Mouse (Mus musculus) forebrain, embryonic 13.5 days (tissue): ENCODE measurements around the gene Ror2. TPM values are rescaled to one million over a fixed set of nuclear protein-coding genes. Genes with fewer than 3 reads are reported as not detected.
"Not testable (repeated sequence)": the region's sequence is repeated elsewhere in the genome, so short reads cannot be mapped to it uniquely, and the experiment has no call there.

Experiments used
- ATAC-seq: fragments of 200-750 bp; cut with Nextera tagmentation; 2 replicates; pipeline ENCODE4 v1.8.0; 2017
- H3K27ac ChIP-seq: fragments of 300-500 bp; sonication (generic); 2 replicates; pipeline ENCODE4 v1.5.1; 2015; ENCODE audit warnings: inconsistent platforms, mild to moderate bottlenecking, moderate library complexity
- H3K27me3 ChIP-seq: fragments of 300-500 bp; sonication (generic); 2 replicates; pipeline ENCODE4 v1.6.1; 2015; ENCODE audit warnings: mild to moderate bottlenecking, inconsistent platforms
- H3K36me3 ChIP-seq: fragments of 300-500 bp; sonication (generic); 2 replicates; pipeline ENCODE4 v1.6.1; 2015; ENCODE audit warnings: mild to moderate bottlenecking, inconsistent platforms; ENCODE audit not compliant: poor library complexity, severe bottlenecking
- H3K4me1 ChIP-seq: fragments of 300-500 bp; sonication (generic); 2 replicates; pipeline ENCODE4 v1.6.1; 2015; ENCODE audit warnings: inconsistent platforms
- H3K4me2 ChIP-seq: fragments of 300-500 bp; sonication (generic); 2 replicates; pipeline ENCODE4 v1.6.1; 2015; ENCODE audit warnings: inconsistent platforms, mild to moderate bottlenecking, moderate library complexity
- H3K4me3 ChIP-seq: fragments of 300-500 bp; sonication (generic); 2 replicates; pipeline ENCODE4 v1.5.1; 2015; ENCODE audit warnings: mild to moderate bottlenecking, inconsistent platforms
- H3K9ac ChIP-seq: fragments of 300-500 bp; sonication (generic); 2 replicates; pipeline ENCODE4 v1.6.1; 2015; ENCODE audit warnings: mild to moderate bottlenecking, inconsistent platforms
- H3K9me3 ChIP-seq: fragments of 300-500 bp; sonication (generic); replicated peaks from 2 replicates; pipeline ENCODE4 v1.6.1; 2016; ENCODE audit warnings: inconsistent platforms
- WGBS: fragments of 180-500 bp; shearing (Covaris S2); methylation state at CpG from one replicate; pipeline ENCODE4 v1.1.7; 2015; 5-methylcytosine and 5-hydroxymethylcytosine counted together
- polyA plus RNA-seq: library from polyadenylated mRNA; unstranded; fragments of >200 nt; fragmentation: Nextera tagmentation; extraction: Ambion mirVana; gene quantifications from 2 replicates; pipeline ENCODE4 v1.2.1, GENCODE M21; 2015

Ror2 gene
- 5.8 and 6.5 TPM in 2 replicates for polyA plus RNA-seq

- H3K27ac ChIP-seq = no peak within 1 kb of the TSS
- 1% methylated on average over 51 of the region's 68 CpGs for WGBS
- peak; percentile 87 for ATAC-seq
- peaks cover 31% of the 10 kb centered on the region for H3K27me3 ChIP-seq
- H3K36me3 ChIP-seq = no peaks in the 10 kb centered on the region
- H3K9me3 ChIP-seq = no peaks in the 10 kb centered on the region
- peak within 1 kb of the TSS; percentile 73 for H3K9ac ChIP-seq
- peaks cover 40% of the 10 kb centered on the region for H3K4me1 ChIP-seq
- peak within 1 kb of the TSS; percentile 69 for H3K4me2 ChIP-seq
- H3K4me3 ChIP-seq = peak within 1 kb of the TSS; percentile 50
These were observed at the start of gene Ror2 for GRCm38 (mm10) chr13:53285756-53286361. TSS of gene Ror2 (minus strand) at chr13:53286124.

- Histone ChIP-seq H3K4me3 (no peak overlapping the region), H3K4me2 (no peak overlapping the region), H3K9ac (no peak overlapping the region), H3K36me3 (peaks cover 66% of the 10 kb centered on the region), H3K4me1 (no peaks in the 10 kb centered on the region), H3K27ac (no peak overlapping the region), H3K27me3 (no peaks in the 10 kb centered on the region), H3K9me3 (no peaks in the 10 kb centered on the region)
- 91% methylated on average over 8 of the region's 8 CpGs for WGBS
- ATAC-seq = no peak
These were observed 47.8 kb upstream of the Ror2 start for GRCm38 (mm10) chr13:53333769-53334168.

GRCm38 (mm10) chr13:53330246-53330645 lies 44.3 kb upstream of the Ror2 start:
- no peak for ATAC-seq

GRCm38 (mm10) chr13:53325531-53325930 lies 39.6 kb upstream of the Ror2 start:
- H3K27me3 ChIP-seq = no peaks in the 10 kb centered on the region
- no peak overlapping the region for H3K27ac ChIP-seq
- no peak overlapping the region for H3K4me3 ChIP-seq
- H3K9me3 ChIP-seq = no peaks in the 10 kb centered on the region
- 96% methylated on average over 1 of the region's 1 CpGs for WGBS
- no peaks in the 10 kb centered on the region for H3K4me1 ChIP-seq
- no peak overlapping the region for H3K9ac ChIP-seq
- no peaks in the 10 kb centered on the region for H3K36me3 ChIP-seq
- ATAC-seq = no peak
- H3K4me2 ChIP-seq = no peak overlapping the region

More at GRCm38 (mm10) chr13:53330246-53330645, 44.3 kb upstream of the Ror2 start:
- Histone ChIP-seq H3K9me3 (no peaks in the 10 kb centered on the region), H3K4me2 (no peak overlapping the region), H3K36me3 (peaks cover 34% of the 10 kb centered on the region), H3K27me3 (no peaks in the 10 kb centered on the region), H3K9ac (no peak overlapping the region), H3K4me3 (no peak overlapping the region), H3K4me1 (no peaks in the 10 kb centered on the region), H3K27ac (no peak overlapping the region)
- WGBS = 82% methylated on average over 2 of the region's 2 CpGs

GRCm38 (mm10) chr13:53323661-53324060 lies 37.7 kb upstream of the Ror2 start:
- ATAC-seq = no peak
- Histone ChIP-seq H3K4me3 (no peak overlapping the region), H3K9ac (no peak overlapping the region), H3K27ac (no peak overlapping the region), H3K4me2 (no peak overlapping the region), H3K9me3 (no peaks in the 10 kb centered on the region; the same call in 1 of the 2 replicates), H3K27me3 (no peaks in the 10 kb centered on the region), H3K36me3 (no peaks in the 10 kb centered on the region), H3K4me1 (no peaks in the 10 kb centered on the region)
- WGBS = 89% methylated on average over 2 of the region's 2 CpGs

- no peaks in the 10 kb centered on the region; the same call in 1 of the 2 replicates for H3K9me3 ChIP-seq
- H3K27me3 ChIP-seq = no peaks in the 10 kb centered on the region
- H3K4me1 ChIP-seq = no peaks in the 10 kb centered on the region
- H3K4me3 ChIP-seq = no peak overlapping the region
- H3K27ac ChIP-seq = no peak overlapping the region
- no peak overlapping the region for H3K9ac ChIP-seq
- no peaks in the 10 kb centered on the region for H3K36me3 ChIP-seq
- no peak overlapping the region for H3K4me2 ChIP-seq
- no peak for ATAC-seq
- 86% methylated on average over 12 of the region's 12 CpGs for WGBS
These were observed 35.0 kb upstream of the Ror2 start for GRCm38 (mm10) chr13:53320899-53321298.

- no peak for ATAC-seq
- WGBS = 69% methylated on average over 11 of the region's 11 CpGs
- H3K27me3 ChIP-seq = no peaks in the 10 kb centered on the region
These were observed 30.8 kb upstream of the Ror2 start for GRCm38 (mm10) chr13:53316515-53317295.

GRCm38 (mm10) chr13:53315757-53316156 lies 29.8 kb upstream of the Ror2 start:
- not testable (repeated sequence) for H3K4me2 ChIP-seq, H3K9ac ChIP-seq, H3K4me1 ChIP-seq, ATAC-seq, H3K27ac ChIP-seq, H3K9me3 ChIP-seq, H3K36me3 ChIP-seq, H3K4me3 ChIP-seq, H3K27me3 ChIP-seq
- WGBS = 77% methylated on average over 4 of the region's 4 CpGs

More at GRCm38 (mm10) chr13:53316515-53317295, 30.8 kb upstream of the Ror2 start:
- Histone ChIP-seq H3K9me3 (no peaks in the 10 kb centered on the region; the same call in 1 of the 2 replicates), H3K4me2 (no peak overlapping the region), H3K4me3 (no peak overlapping the region), H3K36me3 (no peaks in the 10 kb centered on the region), H3K27ac (no peak overlapping the region), H3K4me1 (no peaks in the 10 kb centered on the region), H3K9ac (no peak overlapping the region)

GRCm38 (mm10) chr13:53310442-53310841 lies 24.5 kb upstream of the Ror2 start:
- no peak overlapping the region for H3K9ac ChIP-seq
- no peaks in the 10 kb centered on the region for H3K9me3 ChIP-seq
- H3K4me2 ChIP-seq = no peak overlapping the region
- 93% methylated on average over 5 of the region's 5 CpGs for WGBS
- H3K4me1 ChIP-seq = peaks cover 15% of the 10 kb centered on the region
- no peaks in the 10 kb centered on the region for H3K27me3 ChIP-seq
- no peak for ATAC-seq
- H3K4me3 ChIP-seq = no peak overlapping the region
- H3K27ac ChIP-seq = no peak overlapping the region
- no peaks in the 10 kb centered on the region for H3K36me3 ChIP-seq

GRCm38 (mm10) chr13:53309661-53310160 lies 23.8 kb upstream of the Ror2 start:
- peaks cover 15% of the 10 kb centered on the region for H3K4me1 ChIP-seq
- H3K9me3 ChIP-seq = no peaks in the 10 kb centered on the region
- ATAC-seq = peak; percentile 80
- no peaks in the 10 kb centered on the region for H3K27me3 ChIP-seq
- H3K36me3 ChIP-seq = no peaks in the 10 kb centered on the region
- H3K9ac ChIP-seq = peak overlapping the region; percentile 51
- peak overlapping the region; percentile 22; the same call in 1 of the 2 replicates for H3K4me3 ChIP-seq
- H3K4me2 ChIP-seq = peak overlapping the region; percentile 57
- 2% methylated on average over 15 of the region's 15 CpGs for WGBS
- peak overlapping the region; percentile 57 for H3K27ac ChIP-seq

GRCm38 (mm10) chr13:53309148-53309547 lies 23.2 kb upstream of the Ror2 start:
- 0 out of 2 replicates have a peak overlapping the region, but pooled peaks have one; percentile 52 for H3K27ac ChIP-seq
- H3K27me3 ChIP-seq = no peaks in the 10 kb centered on the region
- H3K4me1 ChIP-seq = peaks cover 15% of the 10 kb centered on the region
- no peak for ATAC-seq
- H3K9me3 ChIP-seq = no peaks in the 10 kb centered on the region
- H3K4me3 ChIP-seq = no peak overlapping the region
- H3K4me2 ChIP-seq = peak overlapping the region; percentile 57; the same call in 1 of the 2 replicates
- WGBS = 53% methylated on average over 9 of the region's 9 CpGs
- no peaks in the 10 kb centered on the region for H3K36me3 ChIP-seq
- H3K9ac ChIP-seq = peak overlapping the region; percentile 1; the same call in 1 of the 2 replicates

GRCm38 (mm10) chr13:53306836-53307235 lies 20.9 kb upstream of the Ror2 start:
- peaks cover 15% of the 10 kb centered on the region for H3K4me1 ChIP-seq
- H3K27ac ChIP-seq = no peak overlapping the region
- H3K9me3 ChIP-seq = no peaks in the 10 kb centered on the region
- WGBS = 61% methylated on average over 5 of the region's 5 CpGs
- H3K27me3 ChIP-seq = no peaks in the 10 kb centered on the region
- H3K4me3 ChIP-seq = no peak overlapping the region
- H3K36me3 ChIP-seq = no peaks in the 10 kb centered on the region
- no peak overlapping the region for H3K4me2 ChIP-seq
- no peak for ATAC-seq
- H3K9ac ChIP-seq = no peak overlapping the region
